Mouse (Mus musculus) splenic B cell, adult 2 months (primary cell): ENCODE measurements around the gene Slc25a22.
A peak's percentile ranks its signal among the peaks of the same experiment; 100 is the strongest.

Experiments used
- DNase-seq: peaks from one replicate; pipeline ENCODE4 v3.0.0-alpha.2; 2011; ENCODE audit warnings: low read depth, low spot score
- H3K27me3 ChIP-seq: 2 replicates; pipeline ENCODE4 v1.6.1; 2012; ENCODE audit warnings: mild to moderate bottlenecking, low read length, moderate library complexity, mixed read lengths; ENCODE audit not compliant: control insufficient read depth, poor library complexity, insufficient read depth, severe bottlenecking
- H3K36me3 ChIP-seq: 2 replicates; pipeline ENCODE4 v1.6.1; 2012; ENCODE audit warnings: mild to moderate bottlenecking, low read length, moderate library complexity, mixed read lengths; ENCODE audit not compliant: control insufficient read depth, poor library complexity, insufficient read depth, severe bottlenecking

Gene Slc25a22

DNA sequence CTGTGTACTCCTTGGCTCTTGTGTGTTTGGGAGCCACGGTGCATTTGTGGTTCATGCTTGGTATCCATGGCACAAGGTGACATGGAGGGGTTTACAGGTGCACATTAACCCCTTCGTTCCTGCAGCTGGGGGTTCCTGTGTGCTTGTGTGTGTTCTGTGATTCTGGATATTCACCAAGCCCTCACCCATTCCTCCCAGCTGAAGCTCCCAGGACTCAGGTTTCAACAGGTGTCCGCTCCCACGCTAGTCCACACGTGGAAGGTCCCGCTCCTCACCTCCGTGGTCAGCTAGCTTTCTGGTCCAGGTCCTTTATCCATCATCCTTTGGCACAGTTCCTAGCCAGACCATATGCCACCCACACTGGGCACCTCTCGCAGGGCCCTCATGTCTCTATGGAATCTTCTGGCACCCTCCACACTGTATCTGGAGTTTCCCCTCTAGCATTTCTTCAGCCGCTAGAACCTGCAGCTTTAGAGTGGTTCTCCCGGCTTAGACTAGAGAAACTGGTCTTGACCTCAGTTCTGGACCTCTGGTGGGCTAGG lies 29.0 kb upstream of the Slc25a22 start:
- Histone ChIP-seq H3K36me3 (peaks cover 1% of the 10 kb centered on the region), H3K27me3 (no peaks in the 10 kb centered on the region)
- DNase-seq: no peak

DNA sequence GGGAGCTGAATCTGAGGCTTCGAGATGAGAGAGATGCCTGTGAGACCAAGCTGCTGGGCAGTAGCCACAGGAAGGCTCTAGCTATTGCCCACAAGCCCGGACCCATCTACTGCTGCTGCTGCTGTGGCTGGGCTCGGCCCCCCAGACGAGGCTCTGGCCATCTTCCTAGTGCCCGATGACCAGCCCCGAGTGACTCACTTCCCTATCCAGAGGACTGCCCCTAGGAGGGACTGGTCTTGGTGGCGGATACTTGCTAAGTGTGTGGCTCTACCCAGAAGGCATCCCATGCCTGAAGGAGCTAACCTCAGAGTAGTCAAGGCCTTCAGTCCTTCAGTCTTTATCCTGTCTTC lies 28.3 kb upstream of the Slc25a22 start:
- no peak for DNase-seq
- Histone ChIP-seq H3K27me3 (no peaks in the 10 kb centered on the region), H3K36me3 (peaks cover 1% of the 10 kb centered on the region)

DNA sequence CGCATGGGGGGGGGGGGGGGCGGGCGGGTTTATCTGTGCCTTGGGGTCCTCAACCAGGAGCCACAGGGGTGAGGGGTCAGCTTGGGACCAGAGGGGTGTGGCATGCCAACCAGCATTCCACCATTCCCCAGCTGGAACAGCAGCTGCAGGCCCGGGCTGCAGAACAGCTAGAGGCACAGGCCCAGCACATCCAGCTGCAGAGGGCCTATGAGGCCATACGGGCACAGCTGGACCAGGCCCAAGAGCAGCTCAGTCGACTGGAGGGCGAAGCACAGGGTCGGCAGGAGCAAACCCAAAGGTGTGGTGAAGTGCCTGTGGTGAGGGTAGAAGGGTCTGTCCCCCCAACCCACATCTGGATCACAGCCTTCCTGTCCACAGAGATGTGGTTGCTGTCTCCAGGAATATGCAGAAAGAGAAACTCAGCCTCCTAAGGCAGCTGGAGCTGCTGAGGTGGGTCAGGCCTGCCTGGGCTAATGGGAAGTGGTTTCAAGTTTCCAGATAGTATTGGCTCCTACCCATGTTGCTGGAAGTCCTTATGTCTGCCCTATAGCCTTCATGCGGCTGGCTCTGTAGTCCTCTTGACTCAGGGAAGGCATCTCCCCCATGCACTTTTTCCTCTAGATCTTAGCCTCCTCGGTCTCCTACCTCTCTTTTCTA lies 27.8 kb upstream of the Slc25a22 start:
- no peak for DNase-seq
- H3K27me3 ChIP-seq: no peaks in the 10 kb centered on the region
- H3K36me3 ChIP-seq: peaks cover under 1% of the 10 kb centered on the region

GRCm38 (mm10) chr7:141464603-141465201 lies 27.0 kb upstream of the Slc25a22 start:
- no peak for DNase-seq
- peaks cover 2% of the 10 kb centered on the region; the same call in 1 of the 2 replicates for H3K36me3 ChIP-seq
- no peaks in the 10 kb centered on the region for H3K27me3 ChIP-seq

DNA sequence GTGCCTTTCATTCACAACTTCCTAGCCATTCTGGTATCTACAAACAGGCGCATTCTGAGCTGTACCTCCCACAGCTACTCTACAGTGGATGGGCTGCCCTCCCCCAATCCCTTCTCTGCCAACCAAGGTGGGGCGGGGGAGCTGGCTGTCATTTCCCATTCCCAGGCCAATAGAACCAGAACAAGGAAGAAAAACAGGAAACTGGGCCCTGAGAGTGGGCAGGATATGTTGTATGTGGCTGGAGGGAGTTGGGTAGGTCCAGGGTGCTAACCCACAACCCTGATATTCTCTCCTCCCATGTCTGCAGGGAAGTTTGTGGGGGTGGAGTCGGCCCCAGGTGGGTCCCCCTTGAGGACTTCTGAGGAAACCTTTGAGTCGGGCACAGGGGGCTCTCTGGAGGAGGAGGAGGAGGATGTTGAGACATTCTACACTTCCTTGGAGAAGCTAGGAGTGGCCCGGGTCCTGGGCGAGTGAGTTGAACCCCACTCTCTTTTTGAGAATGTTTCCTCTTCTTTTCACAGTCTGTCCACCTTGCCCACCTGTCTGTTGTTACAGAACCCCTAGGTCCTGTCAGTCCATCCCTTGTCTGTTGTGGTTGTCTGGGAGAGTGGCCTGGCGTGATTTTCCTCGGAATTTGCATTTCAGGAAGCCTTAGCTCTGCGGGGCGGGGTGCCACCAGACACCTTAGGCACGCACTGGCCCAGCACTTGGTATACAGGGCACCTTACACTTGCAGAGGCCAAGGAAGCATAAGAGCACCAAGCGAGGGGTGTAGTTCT lies 26.3 kb upstream of the Slc25a22 start:
- no peak for DNase-seq
- Histone ChIP-seq H3K36me3 (peaks cover 5% of the 10 kb centered on the region), H3K27me3 (no peaks in the 10 kb centered on the region)

GRCm38 (mm10) chr7:141462333-141462821 lies 24.7 kb upstream of the Slc25a22 start:
- DNase-seq: no peak
- no peaks in the 10 kb centered on the region for H3K27me3 ChIP-seq

DNA sequence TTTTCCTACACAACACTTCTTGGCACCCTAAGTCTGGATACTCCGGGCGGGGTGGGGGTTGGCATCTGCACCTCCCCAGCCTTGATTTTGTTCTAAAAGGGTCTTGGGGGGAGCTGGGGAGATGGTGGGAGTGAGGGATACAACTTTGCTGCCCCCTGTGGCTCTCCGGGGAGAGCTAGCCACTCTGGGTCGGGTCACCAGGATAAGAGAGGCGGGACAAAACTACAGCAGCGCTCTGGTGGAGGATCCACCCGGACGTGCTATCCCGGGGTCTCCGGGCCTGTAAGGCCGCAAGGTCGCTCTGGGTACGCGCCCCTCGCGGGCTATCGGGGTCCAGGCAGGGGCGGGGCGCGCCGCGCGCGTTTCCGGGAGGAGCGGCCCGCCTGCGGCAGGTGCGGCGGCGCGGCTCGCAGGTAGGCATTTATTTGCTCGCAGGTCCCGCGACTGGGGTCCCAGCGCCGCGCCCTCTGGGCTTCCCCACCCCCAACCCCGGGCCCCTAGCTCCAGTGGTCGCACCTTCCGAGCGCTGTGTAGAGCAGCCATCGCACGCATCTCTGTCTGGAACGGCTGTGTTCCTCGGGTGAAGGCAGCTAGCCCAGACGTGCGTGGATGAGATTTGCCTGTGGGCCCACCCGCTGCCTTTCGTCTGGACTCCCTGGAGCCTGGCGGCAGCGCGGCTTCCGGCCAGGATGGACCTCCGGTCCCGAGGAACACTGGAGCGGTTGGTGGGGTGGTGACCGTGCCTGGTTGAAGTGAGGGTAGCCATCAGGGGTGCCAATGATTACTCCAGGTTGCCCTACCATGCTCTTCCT lies 24.0 kb upstream of the Slc25a22 start:
- no peaks in the 10 kb centered on the region for H3K27me3 ChIP-seq
- peaks cover 10% of the 10 kb centered on the region for H3K36me3 ChIP-seq
- no peak for DNase-seq

More at GRCm38 (mm10) chr7:141462333-141462821, 24.7 kb upstream of the Slc25a22 start:
- peaks cover 10% of the 10 kb centered on the region for H3K36me3 ChIP-seq

- no peaks in the 10 kb centered on the region for H3K27me3 ChIP-seq
- no peak for DNase-seq
- peaks cover 10% of the 10 kb centered on the region for H3K36me3 ChIP-seq
Measured at GRCm38 (mm10) chr7:141460391-141461113, 22.9 kb upstream of the Slc25a22 start, which contains the start of gene Cracr2b. Gene Cracr2b, plus strand, starts transcription at chr7:141461094.

DNA sequence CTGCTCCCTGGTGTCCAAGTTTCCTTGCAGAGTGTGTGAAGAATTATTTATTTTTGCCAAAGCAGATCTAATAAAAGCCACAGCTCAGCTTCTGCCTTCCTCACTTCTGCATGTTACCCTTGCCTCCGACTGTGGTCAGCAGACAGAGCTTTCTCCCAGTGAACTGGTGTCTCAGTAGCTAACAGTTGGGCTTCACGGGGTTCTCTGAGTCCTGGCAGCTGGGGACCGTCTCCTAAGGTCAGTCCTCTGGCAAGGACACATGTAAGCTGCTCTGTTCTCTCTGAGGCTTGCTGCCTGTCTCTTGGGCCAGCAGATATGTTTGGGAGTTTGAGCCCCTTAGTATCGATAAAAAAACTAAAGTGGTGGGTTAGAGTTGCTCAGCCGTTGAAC lies 22.3 kb upstream of the Slc25a22 start:
- Histone ChIP-seq H3K36me3 (peaks cover 10% of the 10 kb centered on the region), H3K27me3 (no peaks in the 10 kb centered on the region)
- DNase-seq: no peak

GRCm38 (mm10) chr7:141459301-141459711 lies 21.6 kb upstream of the Slc25a22 start:
- Histone ChIP-seq H3K27me3 (no peaks in the 10 kb centered on the region), H3K36me3 (peaks cover 10% of the 10 kb centered on the region)
- DNase-seq: no peak

GRCm38 (mm10) chr7:141458661-141459060 lies 21.0 kb upstream of the Slc25a22 start:
- no peak for DNase-seq

DNA sequence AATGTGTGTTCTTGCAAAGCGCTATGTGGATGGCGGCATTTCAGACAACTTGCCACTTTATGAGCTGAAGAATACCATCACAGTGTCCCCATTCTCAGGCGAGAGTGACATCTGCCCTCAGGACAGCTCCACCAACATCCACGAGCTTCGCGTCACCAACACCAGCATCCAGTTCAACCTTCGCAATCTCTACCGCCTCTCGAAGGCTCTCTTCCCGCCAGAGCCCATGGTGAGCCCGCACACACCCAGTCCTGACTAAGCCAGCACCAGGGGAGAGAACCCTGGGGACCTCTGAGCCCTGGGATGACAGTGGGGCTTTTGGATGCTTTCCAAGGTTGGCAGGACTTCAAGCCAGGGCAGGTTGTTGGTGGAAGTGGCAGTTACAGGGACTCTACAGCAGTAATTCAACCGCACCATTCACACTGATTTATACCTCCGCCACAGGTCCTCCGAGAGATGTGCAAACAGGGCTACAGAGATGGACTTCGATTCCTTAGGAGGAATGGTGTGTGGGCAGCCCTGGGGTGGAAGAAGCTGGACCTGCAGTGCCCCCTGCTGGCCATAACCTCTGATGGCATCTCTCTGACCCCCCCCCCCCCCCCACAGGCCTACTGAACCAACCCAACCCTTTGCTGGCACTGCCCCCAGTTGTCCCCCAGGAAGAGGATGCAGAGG lies 20.4 kb upstream of the Slc25a22 start:
- H3K27me3 ChIP-seq: no peaks in the 10 kb centered on the region
- DNase-seq: peak; percentile 81
- peaks cover 10% of the 10 kb centered on the region for H3K36me3 ChIP-seq

More at GRCm38 (mm10) chr7:141458661-141459060, 21.0 kb upstream of the Slc25a22 start:
- Histone ChIP-seq H3K27me3 (no peaks in the 10 kb centered on the region), H3K36me3 (peaks cover 10% of the 10 kb centered on the region)

DNA sequence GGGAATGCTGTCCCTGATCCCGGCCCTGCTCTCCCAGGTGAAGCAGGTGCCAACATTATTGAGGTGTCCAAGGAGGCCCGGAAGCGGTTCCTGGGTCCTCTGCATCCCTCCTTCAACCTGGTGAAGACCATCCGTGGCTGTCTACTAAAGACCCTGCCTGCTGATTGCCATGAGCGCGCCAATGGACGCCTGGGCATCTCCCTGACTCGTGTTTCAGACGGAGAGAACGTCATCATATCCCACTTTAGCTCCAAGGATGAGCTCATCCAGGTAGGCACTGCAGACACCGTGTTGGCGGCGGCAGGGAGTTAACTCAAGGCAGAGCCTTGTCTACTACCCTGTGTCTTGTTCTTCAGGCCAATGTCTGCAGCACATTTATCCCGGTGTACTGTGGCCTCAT lies 19.5 kb upstream of the Slc25a22 start:
- no peak for DNase-seq
- Histone ChIP-seq H3K36me3 (peaks cover 10% of the 10 kb centered on the region), H3K27me3 (no peaks in the 10 kb centered on the region)
